Mouse (Mus musculus) spleen, adult 10 weeks (tissue): Measurements from ENCODE around the gene Olfr133. TPM values are rescaled to one million over a fixed set of nuclear protein-coding genes. Genes with fewer than 3 reads are reported as not detected.

Source experiments
- polyA plus RNA-seq: library from polyadenylated mRNA; stranded (reverse); fragments of 350-450 nt; fragmentation: Illumina TruSeq; extraction: RNeasy Lipid Tissue Mini Kit (QIAGEN cat#74804); gene quantifications from one replicate; pipeline ENCODE4 v1.2.3, GENCODE M21; 2015; ENCODE audit warnings: low replicate concordance; ENCODE audit not compliant: insufficient read depth

The Olfr133 gene
- polyA plus RNA-seq = not detected

GRCm38 (mm10) chr17:38144981-38145380 is at the start of gene Olfr133:
Gene Olfr133, plus strand, starts transcription at chr17:38145281.

DNA sequence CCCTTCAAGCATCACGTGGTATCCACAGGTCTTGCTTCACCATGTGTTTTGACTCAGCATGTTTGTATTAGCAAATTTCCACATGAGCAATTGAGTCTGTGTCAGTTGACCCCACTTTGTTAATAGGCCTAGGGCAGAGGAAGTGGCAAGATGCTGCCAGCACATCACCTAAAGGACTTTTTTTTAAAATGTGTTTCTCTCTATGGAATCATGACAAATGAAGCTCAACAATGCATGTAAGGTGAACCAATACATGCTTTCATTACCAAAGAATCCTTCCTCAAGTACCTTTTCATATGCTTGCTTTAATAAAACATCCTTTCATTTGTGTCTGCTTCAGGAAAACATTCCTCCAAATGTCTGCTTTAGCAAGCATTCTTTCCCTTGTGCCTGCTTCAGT is 10.7 kb upstream of the Olfr133 start, which contains the start of gene Olfr132:
Gene Olfr132, minus strand, starts transcription at position 101 of the 400 bp plus-strand sequence.

GRCm38 (mm10) chr17:38171088-38171487 is 26.0 kb downstream of the Olfr133 start, which contains the start of gene Olfr134:
Gene Olfr134, plus strand, starts transcription at chr17:38171388.

Other genes starting within 250 kb of the Olfr133 start
- not detected for gene Olfr127, start 244.8 kb upstream of the Olfr133 start, polyA plus RNA-seq
- not detected for gene Olfr128, start 224.7 kb upstream of the Olfr133 start, polyA plus RNA-seq
- not detected for gene Olfr761, start 192.2 kb upstream of the Olfr133 start, polyA plus RNA-seq
- gene Olfr129, start 85.2 kb upstream of the Olfr133 start, polyA plus RNA-seq = not detected
- gene Olfr130, start 81.4 kb upstream of the Olfr133 start, polyA plus RNA-seq = not detected
- not detected for gene Olfr131, start 56.6 kb upstream of the Olfr133 start, polyA plus RNA-seq
- gene Olfr132, start 10.8 kb upstream of the Olfr133 start, polyA plus RNA-seq = not detected
- not detected for gene Olfr134, start 26.1 kb downstream of the Olfr133 start, polyA plus RNA-seq
- gene Olfr135, start 59.1 kb downstream of the Olfr133 start, polyA plus RNA-seq = not detected
- gene Olfr138, start 115.8 kb downstream of the Olfr133 start, polyA plus RNA-seq = not detected
- gene Olfr137, start 162.3 kb downstream of the Olfr133 start, polyA plus RNA-seq = not detected
- gene Olfr136, start 184.6 kb downstream of the Olfr133 start, polyA plus RNA-seq = not detected